Mouse (Mus musculus): Measurements from ENCODE around the gene Gm5475. TPM values are rescaled to one million over a fixed set of nuclear protein-coding genes. Genes with fewer than 3 reads are reported as not detected.
A peak's percentile ranks its signal among the peaks of the same experiment; 100 is the strongest.

Gene Gm5475
- polyA plus RNA-seq, 1 experiment from 2014 or later: 0.25 TPM

- no peak overlapping the region for H3K27ac ChIP-seq
- no peak overlapping the region for H3K9ac ChIP-seq
- 90% methylated on average over 8 of the region's 8 CpGs for WGBS
- peaks cover 75% of the 10 kb centered on the region for H3K4me1 ChIP-seq
- H3K4me3 ChIP-seq (replicated peaks): no peak overlapping the region
- no peak for ATAC-seq (replicated peaks; ENCODE audit: low FRiP score)
- H3K27me3 ChIP-seq: no peaks in the 10 kb centered on the region
- no peaks in the 10 kb centered on the region for H3K9me3 ChIP-seq (replicated peaks)
- no peak overlapping the region for H3K4me2 ChIP-seq
- peaks cover 8% of the 10 kb centered on the region; the same call in 1 of the 2 replicates for H3K36me3 ChIP-seq
These were observed 6.3 kb upstream of the Gm5475 start for GRCm38 (mm10) chr15:100415684-100416083.

GRCm38 (mm10) chr15:100417854-100418450 is 4.0 kb upstream of the Gm5475 start:
- Histone ChIP-seq H3K9ac (no peak overlapping the region), H3K27ac (peak overlapping the region; percentile 64), H3K4me3 (replicated peaks) (no peak overlapping the region), H3K9me3 (replicated peaks) (no peaks in the 10 kb centered on the region), H3K36me3 (no peaks in the 10 kb centered on the region), H3K4me1 (peaks cover 76% of the 10 kb centered on the region), H3K27me3 (no peaks in the 10 kb centered on the region), H3K4me2 (0 out of 2 replicates have a peak overlapping the region, but pooled peaks have one; percentile 15)
- 65% methylated on average over 9 of the region's 9 CpGs for WGBS
- ATAC-seq (replicated peaks; ENCODE audit: low FRiP score): no peak

- WGBS: 51% methylated on average over 8 of the region's 8 CpGs
- H3K27me3 ChIP-seq: peaks cover 7% of the 10 kb centered on the region; the same call in 1 of the 2 replicates
- no peaks in the 10 kb centered on the region for H3K36me3 ChIP-seq
- H3K4me3 ChIP-seq (replicated peaks): no peak overlapping the region; the same call in 1 of the 2 replicates
- peaks cover 77% of the 10 kb centered on the region for H3K4me1 ChIP-seq
- H3K9me3 ChIP-seq (replicated peaks): no peaks in the 10 kb centered on the region
- ATAC-seq (replicated peaks; ENCODE audit: low FRiP score): no peak
- H3K27ac ChIP-seq: peak overlapping the region; percentile 74
- 0 out of 2 replicates have a peak overlapping the region, but pooled peaks have one; percentile 33 for H3K9ac ChIP-seq
- peak overlapping the region; percentile 12; the same call in 1 of the 2 replicates for H3K4me2 ChIP-seq
These were observed 2.6 kb upstream of the Gm5475 start for GRCm38 (mm10) chr15:100419311-100419710.

GRCm38 (mm10) chr15:100419901-100420745 is 1.8 kb upstream of the Gm5475 start:
- H3K36me3 ChIP-seq: no peaks in the 10 kb centered on the region
- H3K4me3 ChIP-seq (replicated peaks): peak overlapping the region; percentile 3; the same call in 1 of the 2 replicates
- H3K4me2 ChIP-seq: peak overlapping the region; percentile 97
- peak overlapping the region; percentile 74 for H3K27ac ChIP-seq
- 0 out of 2 replicates have a peak, but pooled peaks have one; percentile 22 for ATAC-seq (replicated peaks; ENCODE audit: low FRiP score)
- WGBS: 53% methylated on average over 9 of the region's 9 CpGs
- 0 out of 2 replicates have a peak overlapping the region, but pooled peaks have one; percentile 33 for H3K9ac ChIP-seq
- H3K9me3 ChIP-seq (replicated peaks): no peaks in the 10 kb centered on the region
- peaks cover 75% of the 10 kb centered on the region for H3K4me1 ChIP-seq
- H3K27me3 ChIP-seq: peaks cover 9% of the 10 kb centered on the region; the same call in 1 of the 2 replicates

GRCm38 (mm10) chr15:100421059-100421757 is 739 bp upstream of the Gm5475 start:
- peak overlapping the region; percentile 36 for H3K9ac ChIP-seq
- ATAC-seq (replicated peaks; ENCODE audit: low FRiP score): no peak
- H3K4me1 ChIP-seq: peaks cover 73% of the 10 kb centered on the region
- H3K9me3 ChIP-seq (replicated peaks): no peaks in the 10 kb centered on the region
- H3K27me3 ChIP-seq: peaks cover 15% of the 10 kb centered on the region; the same call in 1 of the 2 replicates
- no peaks in the 10 kb centered on the region for H3K36me3 ChIP-seq
- peak overlapping the region; percentile 97 for H3K4me2 ChIP-seq
- H3K27ac ChIP-seq: peak overlapping the region; percentile 82
- 18% methylated on average over 8 of the region's 8 CpGs for WGBS
- H3K4me3 ChIP-seq (replicated peaks): peak overlapping the region; percentile 92

GRCm38 (mm10) chr15:100422476-100422875 is 529 bp downstream of the Gm5475 start:
- Histone ChIP-seq H3K9ac (peak overlapping the region; percentile 89), H3K4me3 (replicated peaks) (peak overlapping the region; percentile 92), H3K9me3 (replicated peaks) (no peaks in the 10 kb centered on the region), H3K4me2 (peak overlapping the region; percentile 97), H3K27ac (peak overlapping the region; percentile 60), H3K4me1 (peaks cover 64% of the 10 kb centered on the region), H3K27me3 (peaks cover 15% of the 10 kb centered on the region; the same call in 1 of the 2 replicates), H3K36me3 (no peaks in the 10 kb centered on the region)
- under 1% methylated on average over 36 of the region's 44 CpGs for WGBS
- peak; percentile 66 for ATAC-seq (replicated peaks; ENCODE audit: low FRiP score)

GRCm38 (mm10) chr15:100422899-100423860 is 1.2 kb downstream of the Gm5475 start:
- no peaks in the 10 kb centered on the region for H3K36me3 ChIP-seq
- peak overlapping the region; percentile 89 for H3K9ac ChIP-seq
- peaks cover 15% of the 10 kb centered on the region; the same call in 1 of the 2 replicates for H3K27me3 ChIP-seq
- H3K4me3 ChIP-seq (replicated peaks): peak overlapping the region; percentile 92
- H3K4me2 ChIP-seq: peak overlapping the region; percentile 97
- H3K27ac ChIP-seq: peak overlapping the region; percentile 81
- H3K9me3 ChIP-seq (replicated peaks): no peaks in the 10 kb centered on the region
- WGBS: under 1% methylated on average over 65 of the region's 65 CpGs
- H3K4me1 ChIP-seq: peaks cover 61% of the 10 kb centered on the region
- peak; percentile 97 for ATAC-seq (replicated peaks; ENCODE audit: low FRiP score)

GRCm38 (mm10) chr15:100423916-100424315 is 2.0 kb downstream of the Gm5475 start:
- H3K27me3 ChIP-seq: peaks cover 15% of the 10 kb centered on the region; the same call in 1 of the 2 replicates
- 3% methylated on average over 14 of the region's 14 CpGs for WGBS
- peaks cover 57% of the 10 kb centered on the region for H3K4me1 ChIP-seq
- H3K4me3 ChIP-seq (replicated peaks): peak overlapping the region; percentile 92
- no peaks in the 10 kb centered on the region for H3K36me3 ChIP-seq
- H3K27ac ChIP-seq: peak overlapping the region; percentile 81
- ATAC-seq (replicated peaks; ENCODE audit: low FRiP score): no peak
- H3K9ac ChIP-seq: peak overlapping the region; percentile 59
- no peaks in the 10 kb centered on the region for H3K9me3 ChIP-seq (replicated peaks)
- peak overlapping the region; percentile 97 for H3K4me2 ChIP-seq

- Histone ChIP-seq H3K9ac (peak within 1 kb of the TSS; percentile 59), H3K36me3 (no peaks in the 10 kb centered on the region), H3K4me3 (replicated peaks) (peak within 1 kb of the TSS; percentile 92), H3K9me3 (replicated peaks) (no peaks in the 10 kb centered on the region), H3K27ac (peak within 1 kb of the TSS; percentile 81), H3K4me2 (peak within 1 kb of the TSS; percentile 97), H3K27me3 (peaks cover 15% of the 10 kb centered on the region; the same call in 1 of the 2 replicates), H3K4me1 (peaks cover 50% of the 10 kb centered on the region)
- WGBS: 18% methylated on average over 17 of the region's 17 CpGs
- no peak for ATAC-seq (replicated peaks; ENCODE audit: low FRiP score)
These were observed 2.6 kb downstream of the Gm5475 start, which contains the start of gene Slc11a2 for GRCm38 (mm10) chr15:100424396-100425122. Gene Slc11a2 (minus strand): TSS chr15:100425072.

GRCm38 (mm10) chr15:100428296-100428905 is 6.5 kb downstream of the Gm5475 start:
- 68% methylated on average over 13 of the region's 13 CpGs for whole genome bisulfite sequencing
- Histone ChIP-seq H3K4me3 (replicated peaks) (no peak overlapping the region), H3K9me3 (replicated peaks) (no peaks in the 10 kb centered on the region), H3K36me3 (no peaks in the 10 kb centered on the region), H3K9ac (no peak overlapping the region), H3K27me3 (peaks cover 15% of the 10 kb centered on the region; the same call in 1 of the 2 replicates), H3K4me2 (no peak overlapping the region), H3K4me1 (peaks cover 30% of the 10 kb centered on the region), H3K27ac (peak overlapping the region; percentile 59; the same call in 1 of the 2 replicates)
- peak; percentile 37 for ATAC-seq (replicated peaks; ENCODE audit: low FRiP score)

Data from kidney, embryonic 15.5 days (tissue).